Mouse (Mus musculus) bone marrow macrophage, adult 2 months (primary cell): Measurements from ENCODE around the gene Calcrl.

Source experiments
- CTCF ChIP-seq: IDR thresholded peaks from 2 replicates; pipeline ENCODE4 v1.5.1; 2012; ENCODE audit warnings: low read depth, mild to moderate bottlenecking, low read length, moderate library complexity
- POLR2A ChIP-seq: IDR thresholded peaks from 2 replicates; pipeline ENCODE4 v1.6.1; 2012; ENCODE audit warnings: mild to moderate bottlenecking, low read depth, low read length, borderline replicate concordance

- no peak for TF ChIP-seq POLR2A
- TF ChIP-seq CTCF: no peak
Observed at GRCm38 (mm10) chr2:84386563-84387393, 38.4 kb downstream of the Calcrl start.
